Mouse (Mus musculus): ENCODE results near the gene Arl4c. TPM values are rescaled to one million over a fixed set of nuclear protein-coding genes. Genes with fewer than 3 reads are reported as not detected.

Arl4c gene
- total and polyA plus RNA-seq, 3 experiments = not detected

GRCm38 (mm10) chr1:88653614-88654520 is 48.2 kb downstream of the Arl4c start:
- no peak overlapping the region for H3K9ac ChIP-seq (ENCODE audit: control insufficient read depth, low read depth, low read length, poor library complexity, severe bottlenecking)
- H3K4me1 ChIP-seq (ENCODE audit: control insufficient read depth in 1 of 2, insufficient read depth in 2 of 2, low read length in 2 of 2) = no peaks in the 10 kb centered on the region
- no peak for DNase-seq (ENCODE audit: low read depth, low spot score)

DNA sequence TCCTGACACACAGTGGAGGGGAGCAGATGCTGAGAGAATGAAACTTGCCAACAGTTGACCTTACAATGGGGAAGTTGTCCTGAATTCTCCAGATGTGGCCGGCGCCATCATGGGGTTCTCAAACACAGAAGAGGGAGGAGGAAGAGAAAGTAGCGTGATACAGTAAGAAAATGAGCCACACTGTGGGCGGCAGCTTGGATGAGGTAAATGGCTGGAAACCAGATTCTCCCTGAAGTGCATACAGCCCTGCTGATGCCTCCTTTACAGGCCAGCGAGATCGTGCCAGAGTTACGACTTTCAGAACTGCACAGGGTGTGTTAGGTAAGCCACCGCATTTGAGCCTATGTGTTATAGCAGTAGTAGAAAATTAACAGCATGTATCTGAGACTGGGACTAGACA is 49.3 kb downstream of the Arl4c start:
- Histone ChIP-seq H3K9me3 (replicated peaks; ENCODE audit: insufficient read depth, low read length) (no peaks in the 10 kb centered on the region), H3K4me1 (ENCODE audit: control insufficient read depth in 1 of 2, insufficient read depth in 2 of 2, low read length in 2 of 2) (no peaks in the 10 kb centered on the region), H3K27me3 (ENCODE audit: control insufficient read depth in 1 of 2, insufficient read depth in 2 of 2, low read length in 2 of 2) (no peaks in the 10 kb centered on the region; a peak in 1 of 4 replicates), H3K4me3 (ENCODE audit: control insufficient read depth in 1 of 2, insufficient read depth in 1 of 2, low read depth in 2 of 2, low read length in 2 of 2) (no peak overlapping the region), H3K79me2 (ENCODE audit: control insufficient read depth, insufficient read depth, low read length, poor library complexity) (no peaks in the 10 kb centered on the region), H3K27ac (ENCODE audit: control insufficient read depth, low read depth, low read length) (no peak overlapping the region), H3K36me3 (ENCODE audit: control insufficient read depth in 1 of 2, insufficient read depth in 2 of 2, low read length in 2 of 2) (no peaks in the 10 kb centered on the region), H3K9ac (ENCODE audit: control insufficient read depth, low read depth, low read length, poor library complexity, severe bottlenecking) (no peak overlapping the region)
- no peak for TF ChIP-seq POLR2AphosphoS2 (IDR thresholded peaks at IDR 0.05; ENCODE audit: low read length)
- no peak for TF ChIP-seq USF1 (IDR thresholded peaks at IDR 0.05; ENCODE audit: low read depth, low read length)
- TF ChIP-seq GATA1 (IDR thresholded peaks at IDR 0.05; ENCODE audit: low read depth, low read length) = no peak
- no peak for TF ChIP-seq UBTF (IDR thresholded peaks at IDR 0.05; ENCODE audit: borderline replicate concordance, insufficient read depth, low read depth, low read length)
- TF ChIP-seq NRF1 (IDR thresholded peaks at IDR 0.05; ENCODE audit: insufficient read depth, low read depth, low read length, poor library complexity, severe bottlenecking) = no peak
- TF ChIP-seq ETS1 (IDR thresholded peaks at IDR 0.05; ENCODE audit: low read depth, low read length) = no peak
- no peak for TF ChIP-seq USF2 (IDR thresholded peaks at IDR 0.05; ENCODE audit: borderline replicate concordance in 1 of 2, insufficient read depth in 1 of 2, low read depth in 1 of 2, low read length in 2 of 2)
- TF ChIP-seq MAX (IDR thresholded peaks at IDR 0.05; ENCODE audit: low read length) = no peak
- TF ChIP-seq MYC (IDR thresholded peaks at IDR 0.05; ENCODE audit: low read depth, low read length) = no peak
- TF ChIP-seq EP300 (IDR thresholded peaks at IDR 0.05; ENCODE audit: low read depth in 1 of 2, low read length in 2 of 2) = no peak
- no peak for TF ChIP-seq RAD21 (IDR thresholded peaks at IDR 0.05; ENCODE audit: low read depth, low read length)
- TF ChIP-seq SMC3 (IDR thresholded peaks at IDR 0.05; ENCODE audit: low read depth, low read length) = no peak
- no peak for TF ChIP-seq ELF1 (IDR thresholded peaks at IDR 0.05; ENCODE audit: low read depth, low read length)
- TF ChIP-seq MEF2A (IDR thresholded peaks at IDR 0.05; ENCODE audit: extremely low read depth, insufficient replicate concordance, low read depth, low read length, poor library complexity, severe bottlenecking) = no peak
- TF ChIP-seq POLR2A (IDR thresholded peaks at IDR 0.05; ENCODE audit: control insufficient read depth in 1 of 2, insufficient read depth in 1 of 2, low read depth in 1 of 2, low read length in 2 of 2, poor library complexity in 1 of 2) = no peak
- TF ChIP-seq MXI1 (IDR thresholded peaks at IDR 0.05; ENCODE audit: low read depth, low read length) = no peak
- DNase-seq (ENCODE audit: low read depth, low spot score) = no peak

More at GRCm38 (mm10) chr1:88653614-88654520, 48.2 kb downstream of the Arl4c start:
- no peaks in the 10 kb centered on the region; a peak in 1 of 4 replicates for H3K27me3 ChIP-seq (ENCODE audit: control insufficient read depth in 1 of 2, insufficient read depth in 2 of 2, low read length in 2 of 2)
- no peak for TF ChIP-seq MAZ (IDR thresholded peaks at IDR 0.05; ENCODE audit: low read depth, low read length)
- no peak for TF ChIP-seq MYB (IDR thresholded peaks at IDR 0.05; ENCODE audit: low read depth, low read length)
- no peak for TF ChIP-seq ZKSCAN1 (IDR thresholded peaks at IDR 0.05; ENCODE audit: low read depth, low read length)
- TF ChIP-seq USF2 (IDR thresholded peaks at IDR 0.05; ENCODE audit: borderline replicate concordance in 1 of 2, insufficient read depth in 1 of 2, low read depth in 1 of 2, low read length in 2 of 2) = no peak
- no peak overlapping the region for H3K27ac ChIP-seq (ENCODE audit: control insufficient read depth, low read depth, low read length)
- H3K4me3 ChIP-seq (ENCODE audit: control insufficient read depth in 1 of 2, insufficient read depth in 1 of 2, low read depth in 2 of 2, low read length in 2 of 2) = no peak overlapping the region
- no peaks in the 10 kb centered on the region for H3K79me2 ChIP-seq (ENCODE audit: control insufficient read depth, insufficient read depth, low read length, poor library complexity)
- no peaks in the 10 kb centered on the region for H3K36me3 ChIP-seq (ENCODE audit: control insufficient read depth in 1 of 2, insufficient read depth in 2 of 2, low read length in 2 of 2)
- H3K9me3 ChIP-seq (replicated peaks; ENCODE audit: insufficient read depth, low read length) = no peaks in the 10 kb centered on the region

Measured in MEL (cell line).